Mouse (Mus musculus): Measurements from ENCODE around the gene Gm49721. TPM values are rescaled to one million over a fixed set of nuclear protein-coding genes. Genes with fewer than 3 reads are reported as not detected.

The Gm49721 gene
- polyA plus RNA-seq, 1 experiment from 2014 or later: 0.19 TPM

Other genes with a start within 250 kb of the Gm49721 start
- gene Ezr, start 196.1 kb upstream of the Gm49721 start, polyA plus RNA-seq (2015; fragmentation: Nextera tagmentation; extraction: Ambion mirVana): 55.2 and 65.7 TPM in 2 replicates
- 56.3 and 57.6 TPM in 2 replicates for gene Rsph3b, start 30.2 kb upstream of the Gm49721 start, polyA plus RNA-seq (2015; fragmentation: Nextera tagmentation; extraction: Ambion mirVana)
- 50.6 and 53.7 TPM in 2 replicates for gene Tagap1, start 17.7 kb upstream of the Gm49721 start, polyA plus RNA-seq (2015; fragmentation: Nextera tagmentation; extraction: Ambion mirVana)
- 107 and 116 TPM in 2 replicates for gene Rnaset2b, start 8.3 kb upstream of the Gm49721 start, polyA plus RNA-seq (2015; fragmentation: Nextera tagmentation; extraction: Ambion mirVana)
- gene Gm1604a, start 46.7 kb downstream of the Gm49721 start, polyA plus RNA-seq (2015; fragmentation: Nextera tagmentation; extraction: Ambion mirVana): 0.30 TPM in 1 of 2 replicates, not detected in the other
- gene Rps6ka2, start 191.2 kb downstream of the Gm49721 start, polyA plus RNA-seq (2015; fragmentation: Nextera tagmentation; extraction: Ambion mirVana): 21.9 and 22.5 TPM in 2 replicates

Measured in hindbrain, embryonic 15.5 days (tissue).